Mouse (Mus musculus): ENCODE results near the gene Prl3b1. TPM values are rescaled to one million over a fixed set of nuclear protein-coding genes. Genes with fewer than 3 reads are reported as not detected.

The Prl3b1 gene
- not detected for total RNA-seq (2023)

GRCm38 (mm10) chr13:27241547-27241946, at the start of gene Prl3b1:
Prl3b1 (plus strand) TSS chr13:27241847.

GRCm38 (mm10) chr13:27196359-27196758, 45.3 kb upstream of the Prl3b1 start, which contains the start of gene Prl3c1:
Prl3c1 (plus strand) TSS chr13:27196659.

GRCm38 (mm10) chr13:27259136-27259535, 17.5 kb downstream of the Prl3b1 start, which contains the start of gene Prl3a1:
Prl3a1 (plus strand) TSS chr13:27259436.

Other genes starting within 250 kb of the Prl3b1 start
- gene Prl, start 184.3 kb upstream of the Prl3b1 start, total RNA-seq (2023): not detected
- gene Prl3d1, start 147.7 kb upstream of the Prl3b1 start, total RNA-seq (2023): not detected
- gene Prl3d2, start 120.1 kb upstream of the Prl3b1 start, total RNA-seq (2023): not detected
- not detected for gene Prl3d3, start 85.1 kb upstream of the Prl3b1 start, total RNA-seq (2023)
- gene Prl3c1, start 45.2 kb upstream of the Prl3b1 start, total RNA-seq (2023): not detected
- gene Prl3a1, start 17.6 kb downstream of the Prl3b1 start, total RNA-seq (2023): not detected
- not detected for gene Prl6a1, start 70.8 kb downstream of the Prl3b1 start, total RNA-seq (2023)
- gene Prl8a2, start 103.8 kb downstream of the Prl3b1 start, total RNA-seq (2023): not detected
- not detected for gene Prl2b1, start 149.0 kb downstream of the Prl3b1 start, total RNA-seq (2023)
- not detected for gene Prl8a6, start 196.8 kb downstream of the Prl3b1 start, total RNA-seq (2023)

Measured in monocyte, adult 59 days (primary cell).